22 mouse cellular contexts compared by ENCODE assay signal in genomic region chr7:112199343-112199742, GRCm38 (mm10). TPM values are rescaled to one million over a fixed set of nuclear protein-coding genes. Genes with fewer than 3 reads are reported as not detected.
"Had no signal": no experiment of that assay in that cellular context is flagged by ENCODE, and none has a peak within 500 bp of the region (broad histone marks: within the 10 kb centered on the region; RNA-seq: fewer than 3 reads in every experiment).

No protein-coding gene starts in this region.

- H3K9ac ChIP-seq: lung, embryonic 14.5 days; midbrain, embryonic 12.5 days; neural tube, embryonic 13.5 days; neural tube, embryonic 15.5 days; stomach, embryonic 15.5 days had no signal

- H3K36me3 ChIP-seq: midbrain, embryonic 10.5 days; midbrain, embryonic 12.5 days; neural tube, embryonic 13.5 days; neural tube, embryonic 15.5 days; stomach, embryonic 15.5 days had no signal

- H3K4me2 ChIP-seq: lung, embryonic 14.5 days; midbrain, embryonic 12.5 days; neural tube, embryonic 13.5 days; neural tube, embryonic 15.5 days; stomach, embryonic 15.5 days had no signal

- DNase-seq: lung, adult 18-20 months; lung, embryonic 14.5 days; lung, postnatal 10 days; lung, postnatal 4 days; midbrain, embryonic 14.5 days; retina, postnatal 1 day; right cerebral cortex, adult 18-20 months; right cerebral cortex, postnatal 25 days; right cerebral cortex, postnatal 4 days; spleen, adult 18-20 months; thymus, adult 2 months; thymus, postnatal 25 days; thymus, postnatal 4 days had no signal

- H3K4me3 ChIP-seq: midbrain, embryonic 10.5 days; midbrain, embryonic 12.5 days; myocyte; neural tube, embryonic 13.5 days; neural tube, embryonic 15.5 days; stomach, embryonic 15.5 days had no signal

- ATAC-seq: midbrain, embryonic 16.5 days had no signal

- H3K27ac ChIP-seq: midbrain, embryonic 10.5 days; midbrain, embryonic 12.5 days; neural tube, embryonic 13.5 days; neural tube, embryonic 15.5 days; stomach, embryonic 15.5 days; stomach, postnatal 0 days had no signal

- H3K9me3 ChIP-seq: midbrain, embryonic 10.5 days; midbrain, embryonic 12.5 days; neural tube, embryonic 13.5 days; neural tube, embryonic 15.5 days; stomach, embryonic 15.5 days had no signal

- H3K27me3 ChIP-seq: midbrain, embryonic 12.5 days; neural tube, embryonic 13.5 days; neural tube, embryonic 15.5 days; stomach, embryonic 15.5 days had no signal

- H3K4me1 ChIP-seq: midbrain, embryonic 12.5 days; neural tube, embryonic 13.5 days had no signal

RNA-seq across cellular contexts. Expression of gene Dkk3, which starts 40.5 kb away (rescaled TPM):
- total RNA-seq: megakaryocyte-erythroid progenitor cell, adult 5-6 weeks had no signal
